Mouse (Mus musculus) brain, adult 2 months (tissue): Measurements from ENCODE around the gene Arhgef18.

Experiments
- DNase-seq: peaks from one replicate; pipeline ENCODE4 v3.0.0; 2011; ENCODE audit warnings: low read depth, low spot score

Gene Arhgef18

DNA sequence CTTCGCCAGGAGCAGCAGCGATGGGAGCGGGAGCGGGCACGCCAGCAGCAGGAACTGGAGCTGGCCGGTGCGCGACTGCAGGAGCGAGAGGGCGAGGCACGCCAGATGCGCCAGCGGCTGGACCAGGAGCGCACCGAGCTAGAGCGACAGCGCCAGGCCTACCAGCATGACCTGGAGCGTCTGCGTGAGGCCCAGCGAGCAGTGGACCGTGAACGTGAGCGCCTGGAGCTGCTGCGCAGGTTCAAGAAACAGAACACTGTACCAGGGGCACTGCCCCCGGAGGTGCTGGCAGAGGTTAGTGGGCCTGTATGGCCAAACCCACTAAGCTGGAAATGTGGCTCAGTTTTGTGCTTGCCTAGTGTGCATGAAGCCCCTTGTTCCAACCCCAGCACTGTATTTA is 59.2 kb downstream of the Arhgef18 start:
- no peak for DNase-seq

DNA sequence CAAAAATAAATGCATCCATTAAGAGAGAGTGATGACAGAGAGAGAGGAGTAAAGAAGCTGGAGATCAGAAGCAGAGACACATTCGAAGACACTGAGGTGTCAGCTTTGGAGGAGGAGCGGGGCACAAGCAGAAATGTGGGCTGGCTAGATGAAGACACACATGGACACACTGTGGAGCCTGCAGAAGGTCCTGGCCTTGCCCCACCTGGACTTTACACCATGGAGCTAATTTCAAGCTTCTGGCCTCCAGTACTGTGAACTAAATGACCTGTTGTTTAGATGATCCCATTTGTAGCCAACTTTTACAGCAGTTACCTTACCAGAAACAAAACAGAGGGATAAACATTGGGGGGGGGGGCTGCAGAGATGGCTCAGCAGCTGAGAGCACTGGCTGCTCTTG is 70.4 kb downstream of the Arhgef18 start:
- DNase-seq = no peak

DNA sequence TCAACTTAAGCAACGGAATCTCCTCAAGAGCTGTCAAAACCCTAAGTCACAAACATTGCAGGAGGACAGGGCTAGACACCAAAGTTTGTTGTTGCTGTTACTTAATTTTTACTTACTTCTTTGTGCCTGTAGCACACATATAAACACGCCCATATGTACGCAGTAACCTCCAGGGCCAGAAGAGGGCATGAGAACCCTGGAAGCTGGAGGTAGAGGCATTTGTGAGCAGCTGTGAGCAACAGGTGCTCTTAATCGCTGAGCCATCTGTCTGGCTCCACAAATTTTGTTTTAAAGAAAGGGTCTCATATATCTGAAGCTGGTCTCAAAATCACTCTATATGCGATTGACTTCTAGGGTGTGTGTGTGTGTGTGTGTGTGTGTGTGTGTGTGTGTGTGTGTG is 71.5 kb downstream of the Arhgef18 start:
- DNase-seq = peak; percentile 48

DNA sequence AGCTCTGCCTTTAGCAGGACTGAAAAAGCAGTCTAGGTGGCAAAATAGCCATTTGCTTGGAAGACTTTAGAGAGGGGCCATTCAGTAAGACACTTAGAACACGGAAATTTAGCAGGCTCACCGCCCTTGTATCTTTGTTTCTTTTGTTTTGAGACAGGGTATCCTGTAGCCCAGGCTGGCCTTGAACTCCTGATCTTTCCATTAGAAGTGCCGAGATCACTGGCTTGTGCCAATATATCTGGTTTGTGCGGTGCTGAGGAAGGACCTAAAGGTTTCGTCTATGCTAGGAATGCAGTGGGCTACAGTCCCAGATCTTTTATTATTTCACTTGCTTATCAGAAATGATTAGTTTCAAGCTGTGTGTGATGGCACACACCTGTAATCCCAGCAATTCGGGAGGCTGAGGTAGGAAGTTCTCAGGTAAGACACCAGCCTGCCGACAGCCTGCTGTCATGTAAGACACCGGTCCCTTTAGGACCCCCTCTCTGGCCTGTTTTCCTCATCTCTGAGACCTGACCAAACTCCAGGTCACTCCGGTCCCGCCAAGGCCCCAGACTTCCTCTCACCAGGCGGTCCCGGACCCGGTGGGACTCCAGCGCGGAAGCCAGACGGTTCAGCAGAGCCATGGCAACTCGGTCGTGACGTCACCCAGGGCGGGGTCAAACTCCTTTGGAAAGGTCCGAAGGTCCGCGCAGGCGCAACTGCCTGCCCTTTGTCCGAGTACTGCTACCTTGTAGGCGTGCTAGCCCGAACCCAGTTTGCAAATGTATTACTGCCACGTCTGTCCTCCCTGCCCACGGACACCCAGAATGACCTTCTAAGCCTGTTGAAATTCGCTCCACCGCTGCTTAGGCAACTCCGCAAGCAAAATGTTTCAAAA is 74.4 kb downstream of the Arhgef18 start, which contains the start of gene Pex11g:
Gene Pex11g, minus strand, starts transcription at position 675 of the 880 bp plus-strand sequence.
- peak; percentile 95 for DNase-seq

DNA sequence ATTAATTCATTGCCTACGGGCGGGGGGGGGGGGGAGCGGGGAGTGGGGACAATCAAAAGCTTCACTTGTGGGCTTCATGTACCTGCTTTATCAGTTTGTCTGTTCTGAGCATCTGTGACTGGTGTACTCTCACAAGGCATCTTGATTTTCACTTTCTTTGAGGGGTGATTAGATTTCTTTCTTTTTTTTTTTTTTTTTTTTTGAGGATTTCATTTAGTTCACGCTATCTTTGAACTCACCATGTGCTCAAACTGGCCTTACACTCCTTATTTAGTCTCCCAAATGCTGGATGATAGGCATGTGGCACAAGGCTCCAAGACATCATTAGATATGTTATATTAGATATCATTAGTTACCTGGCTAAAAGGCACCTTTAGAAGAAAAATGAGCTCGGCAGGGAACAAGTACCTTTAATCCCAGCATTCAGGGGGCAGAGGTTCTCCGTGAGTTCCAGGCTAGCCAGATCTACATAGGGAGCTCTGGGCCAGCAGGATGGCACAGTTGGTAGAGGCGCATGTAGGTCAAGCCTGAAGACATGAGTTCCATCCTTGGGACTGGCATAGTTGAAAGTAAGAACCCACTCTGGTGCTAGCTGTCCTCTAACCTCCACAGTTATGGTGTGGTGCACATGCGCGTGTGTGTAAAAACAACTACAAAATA is 75.2 kb downstream of the Arhgef18 start:
- no peak for DNase-seq

DNA sequence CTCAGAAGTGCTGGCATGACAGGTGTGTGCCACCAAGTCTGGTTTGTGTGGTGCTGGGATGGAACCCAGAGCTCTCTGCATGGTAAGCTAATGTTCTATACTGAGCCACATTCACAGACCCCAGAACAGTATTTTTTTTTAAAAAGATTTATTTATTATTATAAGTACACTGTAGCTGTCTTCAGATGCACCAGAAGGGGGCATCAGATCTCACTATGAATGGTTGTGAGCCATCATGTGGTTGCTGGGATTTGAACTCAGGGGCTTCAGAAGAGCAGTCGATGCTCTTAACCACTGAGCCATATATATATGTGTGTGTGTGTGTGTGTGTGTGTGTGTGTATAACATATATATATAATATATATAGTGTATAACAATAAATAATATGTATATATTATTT is 76.0 kb downstream of the Arhgef18 start:
- no peak for DNase-seq

DNA sequence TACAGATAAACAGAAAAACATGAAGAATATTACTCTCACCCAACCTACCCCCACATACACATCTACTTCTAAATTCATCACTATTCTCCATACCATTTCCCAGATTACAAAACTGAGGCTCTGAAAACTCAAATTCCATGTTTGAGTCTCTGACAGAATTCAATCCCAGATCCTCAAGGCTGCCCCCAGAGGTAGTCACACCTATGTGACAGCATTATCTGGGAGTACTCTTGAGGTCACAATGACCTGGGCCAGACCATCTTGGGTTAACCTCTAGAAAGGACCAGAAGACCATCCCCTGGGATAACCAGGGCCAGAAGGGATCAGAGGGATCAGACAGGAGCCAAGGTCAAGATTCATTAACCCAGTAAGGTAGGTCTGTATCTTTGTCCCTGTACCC is 77.8 kb downstream of the Arhgef18 start, which contains the start of gene Tex45:
Gene Tex45, plus strand, starts transcription at position 301 of the 400 bp plus-strand sequence.
- no peak for DNase-seq

DNA sequence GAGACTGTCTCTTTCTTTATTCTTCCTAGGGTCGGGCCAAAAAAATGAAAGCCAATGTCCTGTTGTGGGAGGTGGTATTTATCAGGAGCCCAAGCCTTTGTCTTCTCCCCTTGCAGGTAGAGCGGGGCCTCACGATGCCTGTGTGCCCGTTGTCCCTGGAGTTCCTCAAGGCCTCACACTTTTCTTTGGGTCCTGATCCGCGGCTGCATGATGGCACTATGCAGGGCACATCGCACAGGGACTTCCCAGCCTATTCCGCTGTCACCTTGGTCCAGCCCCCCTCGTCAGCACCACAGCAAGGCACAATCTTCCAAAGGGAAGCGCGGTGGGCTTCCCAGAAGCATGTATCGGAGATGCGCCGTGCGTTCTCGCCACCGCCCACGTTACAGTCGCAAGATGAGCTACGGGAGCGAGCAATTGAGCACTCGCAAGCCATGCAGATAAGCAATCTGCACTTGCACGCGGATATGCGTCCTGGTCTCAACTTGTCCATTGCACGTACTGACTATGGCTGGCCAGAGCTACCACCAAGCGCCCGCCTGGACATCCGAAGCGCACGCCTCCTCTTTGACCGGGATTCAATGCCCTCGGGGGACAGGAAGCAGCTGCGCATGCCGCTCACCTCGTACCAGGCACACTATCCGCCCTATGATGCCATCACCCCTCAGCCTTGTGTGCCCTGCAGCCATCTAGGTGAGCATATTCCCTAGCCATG is 83.1 kb downstream of the Arhgef18 start:
- peak; percentile 33 for DNase-seq

DNA sequence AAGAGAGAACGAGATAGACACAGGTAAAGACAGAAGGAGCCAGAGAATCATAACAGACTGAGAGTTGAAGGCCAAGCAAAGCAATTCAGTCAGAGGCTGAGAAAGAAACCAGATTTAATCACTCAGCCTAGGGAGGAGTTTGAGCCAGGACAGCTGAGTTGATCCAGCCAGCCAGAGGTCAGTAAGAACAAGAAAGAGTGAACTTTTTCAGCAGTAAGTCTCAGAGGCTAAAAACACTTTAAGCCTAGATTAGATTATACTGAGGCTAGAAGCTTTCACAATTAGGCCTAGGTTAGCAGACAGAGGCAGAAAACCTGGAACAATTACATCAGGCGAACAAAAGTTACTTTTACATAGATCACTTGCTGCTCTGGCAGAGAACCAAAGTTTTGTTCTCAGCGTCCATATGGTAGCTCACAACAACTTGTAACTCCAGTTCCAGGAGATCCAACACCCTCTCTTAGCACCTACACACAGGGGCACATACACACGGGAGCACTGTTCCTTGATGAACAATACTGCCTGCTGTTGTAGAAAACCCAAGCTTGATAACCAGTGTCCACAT is 87.5 kb downstream of the Arhgef18 start:
- DNase-seq = peak; percentile 57

DNA sequence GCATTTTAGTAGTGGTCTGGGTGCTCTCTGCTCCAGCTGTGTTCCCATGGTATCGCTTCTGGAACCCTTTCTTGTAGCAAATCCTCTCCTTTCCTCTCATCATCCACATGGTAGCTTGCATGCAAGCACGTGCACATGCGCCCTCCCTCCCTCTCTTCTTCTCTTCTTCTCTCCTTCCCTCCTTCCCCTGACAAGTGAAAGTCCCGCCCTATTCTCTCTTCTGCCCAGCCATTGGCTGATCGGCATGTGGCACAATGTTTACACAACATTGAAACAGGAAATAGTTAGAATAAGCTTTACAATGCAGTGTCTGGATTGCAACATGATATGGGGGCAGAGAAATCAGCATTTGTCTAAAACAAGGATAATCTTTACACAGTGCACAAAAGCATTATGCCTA is 88.8 kb downstream of the Arhgef18 start:
- no peak for DNase-seq

DNA sequence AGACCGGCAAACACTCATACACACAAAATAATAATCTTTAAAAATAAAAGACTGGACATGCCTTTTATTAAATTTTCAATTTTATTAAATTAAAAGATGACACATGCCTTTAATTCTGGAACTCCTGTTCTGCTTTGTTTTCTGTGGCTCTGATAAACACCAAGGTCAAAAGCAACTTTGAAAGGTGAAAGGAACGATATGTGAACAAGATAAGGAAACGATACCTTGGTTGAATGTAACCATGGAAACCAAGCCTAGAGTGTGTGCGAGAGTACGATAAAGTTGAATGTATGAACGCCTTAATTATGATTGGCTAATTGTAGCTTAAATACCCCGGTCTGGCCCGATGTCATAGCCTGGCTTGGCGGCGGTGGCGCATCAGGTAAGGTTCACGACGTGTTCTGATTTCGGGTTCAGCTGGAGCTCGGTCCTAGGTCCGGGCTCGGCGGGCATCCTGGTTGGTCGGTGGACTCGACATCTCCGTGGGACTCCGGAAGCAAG is 89.5 kb downstream of the Arhgef18 start:
- DNase-seq = no peak

DNA sequence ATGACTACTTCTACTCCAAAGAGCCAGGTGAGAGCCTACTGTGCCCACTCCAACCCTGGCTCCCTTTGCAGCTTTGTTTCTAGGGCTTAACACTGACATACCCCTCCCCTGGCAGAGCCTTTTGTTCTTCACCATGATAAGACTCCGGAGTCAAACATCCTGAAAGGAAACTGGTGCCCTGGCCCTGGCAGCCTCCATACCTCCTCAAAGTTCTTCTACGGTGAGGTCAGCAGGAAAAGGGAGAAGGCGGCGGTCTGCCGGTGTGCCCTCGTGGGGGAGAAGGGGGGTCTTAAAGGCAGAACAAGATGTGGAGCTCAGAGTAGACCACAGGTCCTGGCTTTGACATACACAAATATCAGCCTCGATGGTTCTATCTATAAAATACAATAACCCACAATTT is 90.7 kb downstream of the Arhgef18 start:
- no peak for DNase-seq

DNA sequence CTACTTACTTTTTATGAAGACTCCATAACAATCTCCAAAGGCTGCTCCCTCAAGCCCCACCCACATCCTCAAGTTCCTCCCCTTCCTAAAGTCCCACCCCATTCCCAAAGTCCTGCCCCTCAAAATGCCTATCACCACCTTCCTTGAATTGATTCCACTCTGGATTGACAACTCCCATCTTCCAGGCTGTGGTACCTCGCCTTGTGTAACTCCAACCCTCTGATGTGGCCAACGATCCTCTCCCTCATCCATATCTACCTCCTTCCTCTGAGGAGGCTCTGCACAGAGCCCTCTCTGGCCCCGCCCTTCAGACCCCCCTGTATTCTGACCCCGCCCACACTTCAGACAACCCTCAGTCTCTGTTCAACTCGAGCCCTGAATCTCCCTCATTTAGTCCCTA is 92.4 kb downstream of the Arhgef18 start:
- no peak for DNase-seq

DNA sequence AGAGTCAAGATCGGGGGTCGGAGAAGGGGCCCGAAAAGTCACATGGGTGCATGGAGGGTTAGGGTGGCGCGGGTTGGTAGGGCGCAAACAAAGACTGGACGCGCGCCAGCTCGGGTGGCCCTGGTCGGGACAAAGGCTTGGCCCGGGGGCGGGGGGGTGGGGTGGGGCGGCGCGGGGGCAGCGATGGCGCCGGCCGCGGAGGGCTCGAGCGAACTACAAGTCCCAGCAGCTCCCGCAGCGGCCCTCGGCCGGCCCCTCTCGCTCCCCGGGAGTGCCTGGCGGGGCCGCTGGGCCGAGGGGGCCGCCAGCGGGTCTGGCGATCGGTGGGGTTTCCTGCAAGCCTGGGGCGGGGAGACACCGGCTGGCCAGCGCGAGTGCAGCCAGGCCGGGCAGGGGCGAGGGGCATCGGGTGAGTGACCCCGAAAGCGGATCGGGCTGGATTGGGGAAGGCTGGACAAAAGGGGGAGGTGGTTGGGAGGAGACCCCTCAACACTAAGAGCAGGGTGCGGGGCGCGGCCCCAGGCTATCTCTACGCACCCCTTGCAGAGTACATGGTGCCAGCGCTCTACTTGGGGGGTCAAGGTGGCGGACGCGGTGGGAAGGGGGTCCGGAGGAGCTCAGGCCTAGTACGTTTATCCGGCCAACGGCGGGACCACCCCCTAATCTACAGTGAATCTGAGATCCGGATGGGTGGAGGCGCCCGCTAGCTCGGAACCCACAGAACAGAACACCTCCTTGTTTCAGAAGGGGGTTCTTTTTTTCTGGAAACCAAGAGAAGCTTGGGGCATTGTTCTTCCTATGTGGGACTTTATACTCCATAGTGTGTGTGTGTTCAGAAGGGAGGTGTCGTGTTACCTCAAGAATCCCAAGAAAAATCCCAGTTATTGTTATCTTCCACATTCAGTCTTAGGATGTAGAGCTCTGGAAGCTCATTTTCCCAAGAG is 100.4 kb downstream of the Arhgef18 start, which contains the start of gene Zfp358:
Gene Zfp358, plus strand, starts transcription at position 238 of the 944 bp plus-strand sequence.
- DNase-seq = peak; percentile 88

DNA sequence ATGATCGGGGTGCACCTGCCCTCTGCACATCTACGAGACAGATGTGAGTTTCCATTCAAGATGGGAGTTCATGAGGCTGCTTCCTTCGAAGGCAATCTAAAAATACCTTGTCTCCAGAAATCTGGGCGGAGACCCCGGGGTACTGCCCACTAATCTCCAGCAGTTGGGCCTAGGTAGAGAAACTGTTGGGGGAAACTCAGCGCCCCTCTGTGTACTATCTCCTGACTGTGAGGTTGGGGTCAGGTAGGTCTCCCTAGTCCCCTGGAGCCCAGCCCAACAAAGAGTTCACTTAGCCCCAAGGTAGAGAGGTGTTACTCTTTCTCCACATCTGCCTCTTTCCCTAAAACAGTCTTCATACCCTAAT is 101.0 kb downstream of the Arhgef18 start:
- no peak for DNase-seq

DNA sequence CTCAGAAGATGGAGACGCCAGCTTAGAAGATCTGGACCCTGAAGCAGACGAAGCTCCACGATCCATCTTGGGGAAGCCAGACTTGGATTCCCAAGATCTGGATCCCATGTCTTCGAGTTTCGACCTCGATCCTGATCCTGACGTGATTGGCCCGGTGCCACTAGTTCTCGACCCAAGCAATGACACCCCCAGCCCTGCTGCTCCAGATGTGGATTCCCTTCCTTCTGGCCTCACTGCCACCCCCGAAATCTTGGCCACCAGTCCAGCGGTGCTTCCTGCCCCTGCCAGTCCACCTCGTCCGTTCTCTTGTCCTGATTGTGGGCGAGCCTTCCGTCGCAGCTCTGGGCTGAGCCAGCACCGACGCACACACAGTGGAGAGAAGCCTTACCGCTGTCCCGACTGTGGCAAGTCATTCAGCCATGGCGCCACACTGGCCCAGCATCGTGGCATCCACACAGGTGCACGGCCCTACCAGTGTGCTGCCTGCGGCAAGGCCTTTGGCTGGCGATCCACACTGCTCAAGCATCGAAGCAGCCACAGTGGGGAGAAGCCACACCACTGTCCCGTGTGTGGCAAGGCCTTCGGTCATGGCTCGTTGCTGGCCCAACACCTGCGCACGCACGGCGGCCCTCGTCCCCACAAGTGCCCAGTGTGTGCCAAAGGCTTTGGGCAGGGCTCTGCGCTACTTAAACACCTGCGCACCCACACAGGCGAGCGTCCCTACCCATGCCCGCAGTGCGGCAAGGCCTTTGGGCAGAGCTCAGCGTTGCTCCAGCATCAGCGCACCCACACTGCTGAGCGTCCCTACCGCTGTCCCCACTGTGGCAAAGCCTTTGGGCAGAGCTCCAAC is 103.0 kb downstream of the Arhgef18 start:
- no peak for DNase-seq

DNA sequence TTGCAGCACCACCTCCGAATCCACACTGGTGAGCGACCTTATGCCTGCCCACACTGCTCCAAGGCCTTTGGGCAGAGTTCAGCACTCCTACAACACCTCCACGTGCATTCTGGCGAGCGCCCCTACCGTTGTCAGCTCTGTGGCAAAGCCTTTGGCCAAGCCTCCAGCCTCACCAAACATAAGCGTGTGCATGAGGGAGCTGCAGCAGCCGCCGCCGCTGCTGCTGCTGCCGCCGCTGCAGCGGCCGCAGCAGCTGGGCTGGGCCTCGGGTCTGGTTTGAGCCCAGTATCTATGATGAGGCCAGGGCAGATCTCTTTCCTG is 103.6 kb downstream of the Arhgef18 start:
- DNase-seq = no peak

DNA sequence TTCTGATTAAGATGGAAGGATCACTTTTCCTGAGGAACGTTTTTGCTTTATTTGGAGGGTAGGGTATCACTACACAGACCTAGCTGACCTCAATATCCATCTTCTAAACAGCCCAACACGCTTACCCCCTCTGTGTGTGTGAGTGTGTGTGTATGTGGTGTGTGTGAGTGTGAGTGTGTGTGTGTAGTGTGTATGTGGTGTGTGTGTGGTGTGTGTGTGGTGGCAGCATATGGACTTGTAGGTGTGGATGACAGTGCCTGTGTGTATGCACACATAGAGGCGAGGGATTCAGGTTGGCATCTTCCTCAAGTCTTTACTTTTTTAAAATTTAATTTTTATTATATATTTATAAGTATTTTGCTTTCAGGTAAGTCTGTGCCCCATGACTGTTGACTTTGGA is 105.8 kb downstream of the Arhgef18 start:
- no peak for DNase-seq

DNA sequence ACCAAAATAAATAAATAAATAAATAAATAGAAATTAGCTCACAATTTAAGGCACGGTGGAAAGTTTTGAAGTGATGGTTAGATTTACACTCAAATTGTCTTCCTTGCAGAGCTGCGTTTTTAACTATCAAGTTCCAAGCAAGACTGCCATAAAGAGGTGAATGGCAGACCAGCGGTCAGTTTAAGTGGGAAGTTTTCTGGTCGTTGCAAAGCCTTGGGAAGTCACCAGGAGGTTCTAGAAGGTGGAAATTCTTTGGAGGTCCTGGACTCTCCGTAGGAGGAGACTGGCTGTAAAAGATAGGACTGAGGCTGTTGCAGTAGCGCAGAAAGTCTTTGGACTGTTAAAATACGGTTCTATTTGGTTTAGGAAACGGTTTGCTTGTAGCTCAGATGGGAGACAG is 106.9 kb downstream of the Arhgef18 start:
- no peak for DNase-seq
